Mouse (Mus musculus): ENCODE measurements at regions not wholly inside any gene's neighbourhood (a gene's known extent, or its start where the extent isn't known, plus 50 kb on each side); places are given as distances from the start of the nearest gene placed in this dataset.
A peak's percentile ranks its signal among the peaks of the same experiment; 100 is the strongest.
"Not testable (repeated sequence)": the region's sequence is repeated elsewhere in the genome, so short reads cannot be mapped to it uniquely, and the experiment has no call there.

DNA sequence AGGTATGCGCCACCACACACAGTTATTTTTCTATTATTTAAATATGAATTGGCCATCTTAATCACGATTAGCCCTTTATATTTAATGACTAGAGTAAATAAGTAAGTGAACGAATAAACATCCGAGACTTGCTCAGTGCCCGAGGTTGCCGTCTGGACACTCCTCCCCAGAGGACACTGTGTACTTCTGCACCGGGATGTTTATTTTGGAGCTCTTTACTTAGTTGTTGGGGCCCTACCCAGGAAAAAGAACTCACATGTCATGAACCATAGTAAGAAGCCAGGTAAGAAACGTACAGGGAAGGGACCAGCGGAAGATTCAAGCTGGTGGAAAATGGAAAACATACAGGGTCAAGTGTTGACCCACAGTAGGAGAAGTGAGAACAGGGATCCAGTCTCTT lies 89.0 kb downstream of the Akr1d1 start:
- no peak for DNase-seq

DNA sequence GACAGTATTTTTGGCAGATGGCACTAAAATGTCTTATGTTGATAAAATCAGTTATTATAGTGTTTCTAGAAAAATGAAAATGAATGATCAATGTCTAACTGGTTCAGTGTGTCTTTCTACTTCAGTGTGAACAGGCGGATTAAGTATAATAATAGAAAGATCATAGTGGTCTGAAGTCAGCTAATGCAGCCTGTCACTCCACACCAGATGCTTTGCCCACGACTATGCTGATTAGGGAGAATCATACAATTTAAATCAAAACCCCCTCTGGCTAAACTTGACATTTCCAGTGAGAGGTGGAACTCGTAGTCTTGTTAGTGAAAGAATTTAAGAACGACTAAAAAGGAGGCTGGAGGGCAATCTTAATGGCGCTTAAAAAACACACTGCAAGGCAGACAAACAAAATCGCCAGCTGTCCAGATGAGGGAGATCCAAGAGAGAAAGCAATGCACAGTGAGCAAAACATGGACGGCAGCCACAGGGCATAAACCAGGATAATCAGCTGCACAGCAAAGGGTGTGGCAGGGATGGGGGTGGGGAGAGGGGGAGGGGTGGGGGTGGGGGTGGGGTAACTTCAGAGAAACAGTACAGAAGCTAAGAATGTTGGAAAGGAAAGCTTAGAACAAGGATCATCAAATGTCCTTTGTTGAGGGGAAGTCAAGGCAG lies 91.5 kb downstream of the Akr1d1 start:
- no peak for DNase-seq

DNA sequence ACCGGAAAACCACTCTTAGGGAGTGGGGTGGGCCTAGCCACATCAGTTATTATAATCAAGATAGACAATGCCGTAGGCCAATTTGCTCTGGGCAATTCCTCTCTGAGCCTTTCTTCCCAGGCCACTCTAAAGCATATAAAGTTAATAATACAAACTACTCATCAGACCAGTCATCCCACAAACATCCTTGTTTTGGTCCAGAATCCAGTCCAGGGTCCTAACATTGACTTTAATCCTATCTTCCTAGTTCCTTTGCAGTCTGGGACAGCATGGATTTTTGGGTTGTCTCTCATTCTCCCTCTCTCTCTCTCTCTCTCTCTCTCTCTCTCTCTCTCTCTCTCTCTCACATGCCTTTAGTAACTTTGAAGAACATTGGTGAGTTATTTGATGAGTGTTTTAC lies 92.3 kb downstream of the Akr1d1 start:
- DNase-seq: no peak

DNA sequence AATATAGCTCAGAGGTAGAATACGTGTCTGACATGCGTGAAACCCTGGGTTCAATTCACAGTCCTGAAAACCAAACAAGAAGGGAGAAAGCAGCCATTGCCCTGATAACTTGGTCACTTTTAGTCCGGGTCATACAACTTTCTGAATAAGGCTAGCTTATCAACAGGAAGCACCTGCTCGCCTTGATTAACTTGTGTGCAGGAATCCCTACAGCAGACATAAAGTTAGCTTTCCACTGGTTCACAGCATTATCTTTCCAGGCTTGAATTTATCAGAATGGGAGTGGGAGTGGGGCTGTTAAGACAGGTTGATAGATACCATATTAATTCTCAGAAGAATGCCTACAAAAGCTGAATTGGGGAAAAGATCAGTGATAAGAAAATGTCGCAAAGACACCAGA lies 97.2 kb downstream of the Akr1d1 start:
- DNase-seq: no peak

DNA sequence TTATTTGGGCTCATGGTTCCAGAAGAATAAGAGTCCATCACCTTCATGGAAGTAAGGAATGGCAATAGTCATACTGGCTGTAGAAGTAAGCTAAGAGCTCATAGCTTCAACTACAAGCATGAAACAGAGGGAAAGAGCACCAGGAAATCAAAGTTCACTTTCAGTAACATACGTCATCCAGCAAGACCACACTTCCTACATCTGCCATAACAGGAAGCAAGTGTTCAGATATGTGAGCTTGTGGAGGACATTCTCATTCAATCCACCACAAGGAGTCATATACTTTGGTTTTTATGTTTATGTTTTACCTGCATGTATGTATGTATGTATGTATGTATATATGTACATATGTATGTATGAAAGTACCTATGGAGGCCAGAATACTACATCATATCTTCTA lies 104.0 kb downstream of the Akr1d1 start:
- DNase-seq: no peak

DNA sequence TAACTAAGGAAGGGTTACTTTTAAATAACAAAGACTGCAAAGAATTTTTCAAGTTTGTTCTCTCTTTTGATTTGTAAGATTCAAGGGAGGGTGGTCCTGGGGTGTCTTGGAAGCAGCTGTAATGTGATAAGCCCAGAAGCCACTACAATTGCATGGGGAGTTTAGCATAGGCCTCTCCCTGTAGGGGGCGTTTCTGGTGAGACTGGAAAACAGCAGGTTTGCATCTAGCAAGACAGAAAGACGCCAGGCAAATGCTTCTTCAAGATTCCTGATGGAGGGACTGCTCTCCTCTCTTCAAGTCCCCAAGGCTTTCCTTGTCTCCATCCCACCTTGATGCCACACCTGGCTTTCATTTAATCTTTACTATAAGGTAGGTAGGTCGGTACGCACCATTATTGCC lies 112.1 kb downstream of the Akr1d1 start:
- no peak for DNase-seq

DNA sequence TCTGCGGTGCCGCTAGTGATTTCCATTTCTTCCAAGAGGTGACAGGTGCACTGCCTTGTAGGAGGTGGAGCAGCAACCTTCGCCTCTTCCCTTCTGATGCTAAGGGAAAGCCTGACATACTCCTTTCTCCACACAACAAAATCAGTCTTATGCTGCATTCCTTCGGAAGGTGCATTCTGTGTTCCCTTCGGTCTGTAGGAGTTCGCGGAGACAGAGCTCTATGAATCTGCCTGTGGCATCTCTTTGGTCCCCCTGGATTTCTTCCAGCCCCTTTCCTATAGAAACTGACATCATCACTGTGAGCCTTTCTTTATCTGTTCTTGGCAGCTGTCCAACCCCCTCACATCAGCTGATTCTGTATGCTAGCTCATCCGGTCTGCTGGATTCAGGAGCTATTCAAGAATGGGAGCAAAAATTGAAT lies 112.7 kb downstream of the Akr1d1 start:
- no peak for DNase-seq

DNA sequence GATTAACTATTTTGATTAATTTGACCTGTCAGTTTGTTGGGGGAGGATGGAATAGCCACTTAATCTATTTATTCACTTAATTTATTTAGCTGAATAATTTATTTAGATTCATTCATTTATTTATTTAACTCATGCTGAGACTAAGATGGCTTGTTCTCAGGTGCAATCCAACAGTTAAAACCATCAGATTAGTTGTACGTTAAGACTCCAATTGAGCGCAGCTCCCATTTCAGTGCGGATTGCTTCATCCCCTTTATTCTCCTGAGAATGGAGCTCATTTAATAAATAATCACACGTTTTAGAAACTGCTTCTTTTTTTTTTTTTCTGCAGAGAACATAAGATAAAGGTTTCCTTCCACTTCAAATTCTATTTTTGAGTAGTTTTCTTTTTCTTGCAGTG lies 113.2 kb downstream of the Akr1d1 start:
- DNase-seq: no peak

DNA sequence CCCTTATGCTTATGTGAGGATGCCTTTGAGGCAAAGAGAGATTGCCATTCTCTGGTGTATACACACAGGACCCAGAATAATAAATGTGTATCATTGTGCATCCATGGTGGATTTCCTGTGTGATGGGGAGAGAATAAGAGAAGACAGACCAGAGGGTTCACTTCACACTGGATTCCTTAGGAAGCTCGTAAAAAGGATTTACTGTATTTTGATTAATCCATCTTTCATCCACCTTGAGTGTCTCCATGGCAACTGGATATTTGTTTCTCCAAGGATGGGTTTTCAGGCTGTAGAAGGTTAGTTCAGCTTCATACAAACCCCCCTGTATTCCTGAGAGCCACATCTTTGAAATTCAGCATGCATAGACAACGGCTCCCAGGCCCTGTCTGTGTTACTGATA lies 113.7 kb downstream of the Akr1d1 start:
- DNase-seq: no peak

DNA sequence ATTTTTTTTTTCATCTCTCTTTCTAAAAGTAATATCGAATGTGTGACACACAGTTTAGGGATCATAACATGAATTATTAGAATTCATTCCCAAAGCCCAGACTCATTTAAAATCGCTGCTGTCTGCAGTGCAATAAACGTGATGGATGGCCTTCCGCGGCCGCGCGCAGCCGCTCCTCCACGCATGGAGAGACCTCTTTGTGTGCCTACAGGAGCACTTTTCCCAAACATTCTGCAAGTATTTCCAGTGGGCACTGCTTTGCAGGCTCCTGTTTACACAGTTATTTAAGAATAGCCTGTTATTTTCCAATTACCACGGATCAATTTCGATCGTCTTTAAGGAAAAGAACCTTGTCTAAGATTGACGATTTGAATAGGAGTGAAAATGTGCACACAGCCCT lies 115.6 kb downstream of the Akr1d1 start:
- peak; percentile 28 to 45 for DNase-seq

DNA sequence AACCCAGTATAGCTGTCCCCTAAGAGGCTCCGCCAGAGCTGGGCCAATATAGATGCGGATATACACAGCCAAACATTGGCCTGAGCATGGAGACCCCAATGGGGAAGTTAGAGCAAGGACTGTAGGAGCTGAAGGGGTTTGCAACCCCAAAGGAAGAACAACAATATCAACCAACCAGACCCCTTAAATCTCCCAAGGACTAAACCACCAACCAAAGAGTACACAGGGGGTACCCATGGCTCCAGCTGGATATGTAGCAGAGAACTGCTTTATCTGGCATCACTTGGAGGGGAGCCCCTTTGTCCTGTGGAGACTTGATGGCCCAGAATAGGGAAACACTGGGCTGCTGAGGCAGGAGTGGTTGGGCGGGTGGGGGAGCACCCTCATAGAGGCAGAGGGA lies 127.3 kb downstream of the Akr1d1 start:
- DNase-seq: not testable (repeated sequence)

DNA sequence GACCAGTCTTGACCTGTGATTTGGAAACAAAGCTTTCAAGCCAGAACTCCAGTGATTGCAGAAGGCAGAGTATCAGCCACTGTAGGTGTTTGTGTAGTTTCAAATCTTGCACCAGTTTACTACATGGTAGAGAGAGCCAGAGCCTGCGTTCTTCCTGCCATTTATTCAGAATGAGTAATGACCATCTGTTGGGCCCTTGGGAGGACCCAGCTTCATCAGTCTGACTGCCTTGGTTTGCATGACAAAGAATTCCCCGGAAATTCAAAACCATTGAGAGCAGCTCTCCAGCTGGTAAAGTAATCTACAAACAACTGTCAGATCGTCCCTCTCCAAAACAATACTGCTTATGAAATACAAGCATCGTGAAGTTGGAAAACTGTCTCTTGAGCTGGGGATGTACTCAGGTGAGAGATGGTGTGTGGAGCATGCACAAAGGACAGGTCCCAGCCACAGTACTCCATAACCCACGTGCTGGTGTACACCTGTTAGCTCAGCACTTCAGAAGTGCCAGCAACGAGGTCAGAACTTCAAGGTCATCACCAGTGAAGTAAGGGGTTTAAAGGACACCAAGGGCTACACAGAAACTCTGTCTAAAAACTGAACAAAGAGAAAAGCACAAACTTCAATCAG lies 128.2 kb downstream of the Akr1d1 start:
- DNase-seq: peak in 1 of 2 experiments; percentile 27

DNA sequence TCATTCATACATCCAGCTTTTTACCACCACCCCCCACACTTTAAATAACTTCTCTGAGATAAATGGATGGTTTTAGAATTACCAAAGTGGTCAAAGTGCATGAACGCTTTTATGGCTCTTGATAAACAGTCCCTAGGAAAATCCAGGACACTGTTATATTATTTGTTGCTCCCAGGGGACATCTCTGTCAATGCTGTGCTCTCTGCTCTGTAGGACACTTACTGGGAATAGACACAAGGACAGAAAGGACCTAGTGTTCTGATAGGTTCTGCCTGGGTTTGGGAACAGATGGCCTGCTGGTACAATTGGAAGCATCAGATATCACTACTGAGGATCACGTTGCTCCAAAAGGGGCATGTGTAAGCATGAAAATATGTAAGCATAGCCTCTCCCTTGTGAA lies 132.8 kb downstream of the Akr1d1 start:
- DNase-seq: no peak

DNA sequence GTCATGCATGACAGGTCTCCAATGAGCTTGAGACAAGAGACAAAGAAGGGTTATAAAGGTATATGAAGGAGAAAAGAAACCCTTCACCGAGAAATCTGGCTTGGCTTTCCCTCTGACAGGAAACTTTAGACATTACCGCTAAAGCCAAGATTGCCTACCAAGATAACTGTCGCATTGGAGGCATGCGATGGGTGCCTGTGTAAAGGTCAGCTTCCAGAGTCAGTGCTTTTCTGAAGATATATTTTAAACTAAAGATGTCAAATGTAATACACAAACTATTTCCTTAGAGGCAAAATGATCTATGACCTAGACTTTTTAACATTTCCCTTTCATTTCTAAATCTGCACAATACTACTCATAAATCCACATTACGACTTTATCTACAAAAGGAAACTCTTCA lies 135.6 kb downstream of the Akr1d1 start:
- DNase-seq: no peak

DNA sequence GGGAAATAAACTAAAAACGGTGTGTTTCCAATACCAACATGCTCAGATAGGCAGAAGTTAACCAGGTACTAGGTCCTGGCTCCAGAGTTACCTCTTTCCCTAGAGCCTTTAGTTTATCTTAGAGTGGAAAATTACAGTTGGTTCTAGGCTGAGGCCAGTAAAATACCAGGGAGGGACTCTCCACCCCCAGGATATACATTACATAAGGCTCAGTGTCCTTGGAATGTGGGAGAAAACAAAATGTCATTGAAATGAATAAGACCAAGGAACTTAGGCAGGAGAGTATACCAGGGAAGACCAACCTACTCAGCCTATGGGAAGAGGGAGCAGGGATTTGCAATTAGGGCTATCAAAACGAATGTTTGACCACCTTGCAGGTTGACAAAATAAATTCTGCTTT lies 139.4 kb downstream of the Akr1d1 start:
- DNase-seq: no peak

DNA sequence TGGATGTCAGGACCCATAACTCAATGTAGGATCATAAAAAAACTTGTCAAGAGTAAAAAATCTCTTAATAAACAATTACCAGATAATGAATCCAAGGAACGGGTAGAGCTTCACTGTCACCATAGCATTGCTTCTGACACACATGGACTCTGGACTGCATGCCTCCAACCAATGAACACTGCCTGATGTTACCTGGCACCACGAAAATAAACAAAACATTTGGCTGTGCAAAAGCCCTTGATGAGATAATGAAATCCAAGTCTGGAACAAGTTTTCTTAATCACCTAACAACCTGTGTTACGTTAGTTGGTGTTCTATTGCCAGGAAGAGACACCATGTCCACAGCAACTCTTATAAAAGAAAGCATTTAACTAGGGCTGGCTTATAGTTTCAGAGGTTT lies 140.7 kb downstream of the Akr1d1 start:
- DNase-seq: no peak

DNA sequence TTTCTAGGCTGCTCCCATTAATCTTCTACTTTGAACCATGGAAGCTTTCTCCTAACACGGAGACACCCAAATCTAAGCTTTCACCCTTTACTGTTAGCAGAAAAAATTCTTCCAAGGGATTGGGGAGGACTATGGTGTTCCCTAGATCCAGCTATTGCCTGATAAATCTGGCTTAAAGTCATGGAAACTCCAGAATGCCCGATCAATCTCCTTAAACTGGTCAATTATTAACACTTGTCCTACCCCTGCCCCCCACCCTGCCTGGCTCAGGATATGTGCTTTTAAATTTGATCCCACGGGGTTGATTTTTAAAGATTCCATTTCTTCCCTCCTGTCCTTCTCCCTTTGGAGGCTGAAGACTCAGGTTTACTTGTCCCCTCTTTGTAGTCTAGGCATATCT lies 149.9 kb downstream of the Akr1d1 start:
- DNase-seq: no peak

DNA sequence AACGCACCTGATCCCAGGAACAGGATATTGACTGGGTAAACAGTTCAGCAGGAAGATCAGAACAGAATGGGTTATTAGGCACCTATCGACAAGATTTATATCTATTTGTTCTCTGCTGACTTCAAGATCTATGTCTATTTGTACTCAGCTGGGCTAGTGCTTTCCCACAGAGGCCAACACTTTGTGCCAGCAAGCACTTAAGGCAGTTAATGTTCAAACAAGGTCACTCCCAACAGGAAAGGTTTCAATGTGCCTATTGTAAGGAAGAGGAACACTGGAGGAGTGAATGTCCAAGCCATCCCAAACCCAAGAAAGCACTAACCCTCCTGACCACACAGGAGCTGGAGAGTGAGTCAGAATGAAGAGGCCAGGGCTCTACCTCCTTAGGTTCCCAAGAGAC lies 151.4 kb downstream of the Akr1d1 start:
- DNase-seq: not testable (repeated sequence)

DNA sequence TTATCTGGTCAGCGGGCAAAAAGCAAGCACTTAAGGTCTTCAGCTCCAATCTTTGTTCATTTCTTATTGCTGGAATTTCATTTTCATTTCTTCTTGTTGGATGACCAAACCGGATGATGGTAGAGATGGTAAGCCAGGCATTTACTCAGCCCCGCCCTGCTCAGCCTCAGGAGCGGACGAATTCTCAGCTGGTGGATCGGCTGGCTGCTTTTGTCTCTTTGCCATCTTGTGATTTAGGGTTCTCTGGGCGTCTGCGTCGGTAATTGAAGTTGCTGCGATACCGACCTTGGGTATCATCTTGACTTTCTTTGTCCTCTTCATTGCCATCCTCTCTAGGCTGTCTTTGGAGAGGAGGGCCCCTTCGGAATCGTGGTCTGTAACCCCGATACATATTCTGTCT lies 156.1 kb downstream of the Akr1d1 start:
- DNase-seq: no peak

DNA sequence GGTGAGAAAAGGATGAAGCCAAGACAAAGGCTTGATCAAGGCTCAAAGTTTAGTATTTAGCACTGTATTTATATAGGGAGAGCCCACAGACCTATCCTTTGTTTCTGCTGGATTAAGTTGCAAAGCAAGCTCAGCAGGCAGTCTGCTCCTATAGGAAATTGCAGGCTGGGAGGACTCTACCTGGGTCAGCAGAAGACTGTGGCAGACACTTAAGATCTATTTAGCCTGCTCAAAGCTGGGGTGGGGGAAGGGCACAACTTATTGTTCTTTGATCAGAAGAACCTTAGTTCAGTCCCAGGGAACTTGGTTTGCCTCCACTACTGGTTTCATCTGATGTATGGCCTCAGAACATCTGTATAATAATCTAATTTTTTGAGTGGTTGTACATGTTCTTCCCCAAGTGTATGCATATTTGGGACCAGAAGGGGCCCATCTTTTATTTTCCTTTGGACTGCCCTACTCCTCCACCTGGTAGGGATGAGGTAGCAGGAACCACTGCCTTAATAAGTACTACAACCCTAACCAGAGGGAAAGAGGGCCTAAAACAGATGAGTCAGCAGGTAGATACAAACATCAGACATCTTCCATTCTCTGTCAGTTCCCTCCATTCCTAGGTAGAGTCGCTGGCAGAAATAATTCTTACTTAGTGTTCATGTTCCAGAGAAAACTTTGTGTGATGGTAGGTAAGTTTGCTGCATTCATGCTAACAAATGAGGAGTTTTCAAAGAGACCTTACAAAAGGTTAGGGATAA lies 159.1 kb downstream of the Akr1d1 start:
- DNase-seq: no peak

DNA sequence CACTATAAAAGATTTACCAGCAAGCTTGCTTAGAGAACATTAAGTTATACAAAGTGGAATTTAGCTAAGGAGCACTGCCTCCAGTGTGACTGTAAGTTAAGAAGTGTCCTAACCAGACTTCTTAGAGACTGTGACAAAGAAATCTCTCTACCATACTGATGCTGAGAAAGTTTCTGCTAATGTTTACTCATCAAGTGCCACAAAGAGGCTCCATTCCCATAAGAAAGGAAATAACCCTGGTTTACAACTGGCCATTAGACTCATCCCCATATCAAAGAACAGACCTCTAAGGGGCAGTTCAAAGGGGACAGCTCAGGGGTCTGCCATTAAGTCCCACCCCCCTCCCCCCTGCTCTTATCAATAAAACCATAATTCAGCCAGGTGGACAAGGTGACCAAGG lies 159.7 kb downstream of the Akr1d1 start:
- no peak for DNase-seq

DNA sequence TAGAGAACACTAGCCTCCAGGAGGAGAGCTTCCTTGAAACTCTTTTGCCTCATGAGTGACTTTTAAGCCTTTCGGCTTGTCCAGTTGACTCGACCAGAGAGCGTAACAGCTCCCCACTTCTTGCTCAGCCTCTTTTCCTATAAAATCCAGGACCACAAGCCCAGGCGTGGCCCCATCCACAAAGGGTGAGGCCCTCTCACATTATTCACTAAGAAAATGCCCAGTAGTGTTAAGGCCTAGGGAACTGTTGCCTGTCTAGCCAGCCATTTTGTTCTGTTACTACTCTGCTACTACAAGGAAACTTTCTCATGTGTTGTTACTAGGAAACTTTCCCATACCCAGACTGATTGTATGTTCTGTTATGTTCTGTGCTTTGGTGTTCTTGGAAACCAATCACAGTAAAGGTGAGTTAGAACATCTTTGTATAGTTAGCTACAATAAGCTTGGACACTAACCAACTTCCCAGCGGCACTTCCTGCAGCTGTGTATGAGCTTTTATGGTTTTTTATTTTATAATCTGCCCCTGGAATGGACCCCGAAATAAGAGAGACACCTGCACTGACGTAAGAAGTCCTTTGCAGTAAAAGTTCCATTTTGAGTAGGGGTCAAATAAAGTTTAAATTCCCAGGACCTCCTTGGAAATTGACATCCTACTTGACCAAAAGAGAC lies 162.1 kb downstream of the Akr1d1 start:
- no peak for DNase-seq

DNA sequence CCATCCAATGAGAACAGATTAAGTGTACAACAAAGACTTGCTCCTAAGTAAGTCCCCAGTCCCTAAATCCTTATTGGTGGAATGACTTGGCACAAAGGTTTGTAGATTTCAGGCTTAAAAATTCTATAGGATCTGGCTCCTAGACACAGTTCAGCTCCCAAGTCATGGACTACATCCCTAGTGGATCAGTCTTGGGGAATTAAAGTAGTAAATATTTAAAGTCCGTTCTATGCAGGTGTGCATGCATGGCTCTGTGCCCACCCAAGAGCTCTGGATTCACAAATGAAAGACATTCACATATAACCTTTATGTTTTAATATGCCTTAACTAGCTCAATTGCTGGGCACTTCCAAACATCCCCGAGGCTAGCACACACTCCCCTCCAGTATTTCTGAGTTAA lies 162.8 kb downstream of the Akr1d1 start:
- no peak for DNase-seq

Data from adrenal gland, postnatal 36 days (tissue).